Mouse (Mus musculus): Measurements from ENCODE around the gene Prph2. TPM values are rescaled to one million over a fixed set of nuclear protein-coding genes. Genes with fewer than 3 reads are reported as not detected.

The Prph2 gene
- total RNA-seq (2014; fragmentation: Nextera tagmentation) (not detected in 2 replicates), total RNA-seq (2017) (not detected in 2 replicates)

- no peak for ATAC-seq (replicated peaks; ENCODE audit: poor library complexity, severe bottlenecking)
Measured at GRCm38 (mm10) chr17:46910186-46910585, at the start of gene Prph2. TSS of gene Prph2 (plus strand) at chr17:46910459.

GRCm38 (mm10) chr17:46864566-46865195 lies 45.6 kb upstream of the Prph2 start:
- no peak for ATAC-seq (replicated peaks; ENCODE audit: poor library complexity, severe bottlenecking)

- ATAC-seq (replicated peaks; ENCODE audit: poor library complexity, severe bottlenecking) = no peak
Measured at GRCm38 (mm10) chr17:46866836-46867235, 43.4 kb upstream of the Prph2 start.

GRCm38 (mm10) chr17:46870204-46870798 lies 40.0 kb upstream of the Prph2 start:
- ATAC-seq (replicated peaks; ENCODE audit: poor library complexity, severe bottlenecking) = peak; percentile 78

GRCm38 (mm10) chr17:46870913-46871312 lies 39.3 kb upstream of the Prph2 start:
- peak; percentile 36; the same call in 1 of the 2 replicates for ATAC-seq (replicated peaks; ENCODE audit: poor library complexity, severe bottlenecking)

GRCm38 (mm10) chr17:46872806-46873205 lies 37.5 kb upstream of the Prph2 start:
- ATAC-seq (replicated peaks; ENCODE audit: poor library complexity, severe bottlenecking) = no peak

- peak; percentile 86 for ATAC-seq (replicated peaks; ENCODE audit: poor library complexity, severe bottlenecking)
Measured at GRCm38 (mm10) chr17:46874133-46874532, 36.1 kb upstream of the Prph2 start.

GRCm38 (mm10) chr17:46875626-46876025 lies 34.6 kb upstream of the Prph2 start:
- ATAC-seq (replicated peaks; ENCODE audit: poor library complexity, severe bottlenecking) = no peak

GRCm38 (mm10) chr17:46876371-46876950 lies 33.8 kb upstream of the Prph2 start:
- no peak for ATAC-seq (replicated peaks; ENCODE audit: poor library complexity, severe bottlenecking)

- ATAC-seq (replicated peaks; ENCODE audit: poor library complexity, severe bottlenecking) = no peak
Measured at GRCm38 (mm10) chr17:46877061-46877460, 33.2 kb upstream of the Prph2 start.

- peak; percentile 87 for ATAC-seq (replicated peaks; ENCODE audit: poor library complexity, severe bottlenecking)
Measured at GRCm38 (mm10) chr17:46879841-46880311, 30.4 kb upstream of the Prph2 start.

GRCm38 (mm10) chr17:46880322-46880721 lies 29.9 kb upstream of the Prph2 start:
- no peak for ATAC-seq (replicated peaks; ENCODE audit: poor library complexity, severe bottlenecking)

- ATAC-seq (replicated peaks; ENCODE audit: poor library complexity, severe bottlenecking) = no peak
Measured at GRCm38 (mm10) chr17:46881728-46882127, 28.5 kb upstream of the Prph2 start.

GRCm38 (mm10) chr17:46883107-46883506 lies 27.2 kb upstream of the Prph2 start:
- ATAC-seq (replicated peaks; ENCODE audit: poor library complexity, severe bottlenecking) = no peak

- ATAC-seq (replicated peaks; ENCODE audit: poor library complexity, severe bottlenecking) = no peak
Measured at GRCm38 (mm10) chr17:46884766-46885165, 25.5 kb upstream of the Prph2 start.

- no peak for ATAC-seq (replicated peaks; ENCODE audit: poor library complexity, severe bottlenecking)
Measured at GRCm38 (mm10) chr17:46885218-46885909, 24.9 kb upstream of the Prph2 start.

GRCm38 (mm10) chr17:46885910-46886643 lies 24.2 kb upstream of the Prph2 start:
- no peak for ATAC-seq (replicated peaks; ENCODE audit: poor library complexity, severe bottlenecking)

GRCm38 (mm10) chr17:46888511-46889212 lies 21.6 kb upstream of the Prph2 start:
- ATAC-seq (replicated peaks; ENCODE audit: poor library complexity, severe bottlenecking) = no peak

- peak; percentile 61 for ATAC-seq (replicated peaks; ENCODE audit: poor library complexity, severe bottlenecking)
Measured at GRCm38 (mm10) chr17:46889450-46890084, 20.7 kb upstream of the Prph2 start.
